Mouse (Mus musculus): ENCODE data around the gene Mn1. TPM values are rescaled to one million over a fixed set of nuclear protein-coding genes. Genes with fewer than 3 reads are reported as not detected.

Mn1 gene
- total RNA-seq, 2 experiments from 2014 or later: 16.7 to 20.5 TPM

DNA sequence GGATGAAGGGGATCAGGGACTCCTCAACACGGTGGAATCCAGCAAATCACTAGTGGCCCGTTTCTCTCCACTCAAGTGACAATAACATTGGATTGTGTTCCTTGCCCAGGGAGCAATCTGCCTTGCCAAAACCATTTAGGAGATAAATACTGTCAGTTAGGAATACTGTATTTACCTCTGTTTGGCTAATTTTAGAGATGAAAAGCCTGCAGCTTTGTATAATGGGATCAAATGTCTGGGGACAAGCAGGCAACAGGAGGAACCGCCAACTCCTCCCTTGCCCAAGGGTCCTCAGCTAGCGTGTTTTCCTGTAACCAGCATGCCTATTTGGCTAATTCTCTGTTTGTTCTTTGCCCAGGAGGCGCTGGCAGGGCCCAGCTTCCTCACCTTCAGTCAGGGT, 9.1 kb downstream of the Mn1 start:
- intact Hi-C loops (cut with DNase I): no loop called here
- DNase-seq (ENCODE audit: low spot score): no peak

DNA sequence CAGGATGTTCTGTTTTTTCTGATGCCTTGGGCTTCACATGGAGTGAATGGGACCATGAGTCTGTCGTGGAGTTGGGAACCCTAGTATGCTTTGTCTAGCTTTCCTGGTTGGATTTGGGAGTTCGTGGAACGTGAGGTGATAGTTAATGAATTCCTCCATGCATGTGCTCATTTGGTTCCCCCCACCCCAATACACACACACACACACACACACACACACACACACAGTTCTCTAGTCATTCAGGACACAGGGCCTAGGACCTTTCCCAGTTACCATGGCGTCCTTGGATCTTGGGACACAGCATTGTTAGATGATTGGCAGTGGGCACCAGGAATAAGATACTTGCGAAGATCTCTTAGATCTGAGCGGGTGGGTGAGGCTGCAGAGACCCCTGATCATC, 11.7 kb downstream of the Mn1 start:
- intact Hi-C loops (cut with DNase I): no loop called here
- DNase-seq (ENCODE audit: low spot score): no peak

DNA sequence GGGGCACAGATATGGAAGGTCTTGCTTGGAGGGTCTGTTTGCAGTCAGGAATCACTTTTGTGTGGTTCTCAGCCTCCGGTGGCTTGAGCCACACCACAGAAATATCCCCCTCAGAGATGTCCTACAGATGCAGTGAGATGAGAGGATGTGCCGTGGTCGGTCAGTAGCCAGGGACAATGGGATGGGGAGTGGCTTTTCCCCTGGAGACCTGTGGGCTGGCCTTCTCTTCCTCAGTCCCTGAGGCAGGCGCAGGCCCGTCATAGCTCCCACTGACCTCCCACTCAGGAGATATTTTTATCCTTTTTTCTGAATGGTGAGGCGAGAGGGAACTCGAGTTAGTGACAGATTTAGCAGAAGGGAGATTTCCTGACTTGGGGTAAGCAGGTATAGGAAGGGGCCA, 12.6 kb downstream of the Mn1 start:
- DNase-seq (ENCODE audit: low spot score): peak; percentile 34

DNA sequence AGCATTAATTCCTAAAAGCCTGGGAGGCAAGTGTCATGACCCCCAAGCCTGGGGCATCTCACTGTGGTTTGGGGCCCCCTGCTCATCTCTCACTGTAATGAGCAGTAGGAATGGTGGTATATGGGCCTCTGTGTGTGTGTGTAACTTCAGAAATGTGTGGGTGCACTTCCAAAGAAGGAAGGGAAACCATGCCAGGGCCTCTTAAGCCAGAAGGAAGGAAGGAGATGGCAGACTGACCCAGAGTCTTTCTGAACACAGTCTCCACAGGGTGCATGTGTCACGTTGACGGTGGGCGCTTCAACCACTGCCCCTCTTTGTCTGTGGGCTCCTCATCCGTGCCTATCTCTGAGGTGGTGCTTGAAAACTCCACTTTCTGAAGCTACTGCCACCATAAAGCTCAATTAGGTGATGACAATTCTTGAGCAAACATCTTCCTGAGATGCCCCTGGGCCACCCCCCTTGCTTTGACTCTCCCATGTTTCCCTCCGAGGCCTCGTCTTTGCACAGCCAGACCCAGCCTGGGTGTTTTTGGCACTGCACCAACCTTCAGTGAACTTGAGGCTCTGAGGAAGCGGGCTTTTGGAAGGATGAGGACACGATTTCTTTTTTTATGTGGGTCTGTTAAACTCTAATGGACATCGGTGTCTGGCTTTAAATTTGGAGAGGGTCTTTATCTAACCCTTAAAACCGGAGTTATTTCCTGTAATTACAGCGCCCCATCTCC, 14.0 kb downstream of the Mn1 start:
- no peak for DNase-seq (ENCODE audit: low spot score)
- intact Hi-C loops (cut with DNase I): no loop called here

More for the DNA sequence above, 12.6 kb downstream of the Mn1 start:
- intact Hi-C loops (cut with DNase I): no loop called here

DNA sequence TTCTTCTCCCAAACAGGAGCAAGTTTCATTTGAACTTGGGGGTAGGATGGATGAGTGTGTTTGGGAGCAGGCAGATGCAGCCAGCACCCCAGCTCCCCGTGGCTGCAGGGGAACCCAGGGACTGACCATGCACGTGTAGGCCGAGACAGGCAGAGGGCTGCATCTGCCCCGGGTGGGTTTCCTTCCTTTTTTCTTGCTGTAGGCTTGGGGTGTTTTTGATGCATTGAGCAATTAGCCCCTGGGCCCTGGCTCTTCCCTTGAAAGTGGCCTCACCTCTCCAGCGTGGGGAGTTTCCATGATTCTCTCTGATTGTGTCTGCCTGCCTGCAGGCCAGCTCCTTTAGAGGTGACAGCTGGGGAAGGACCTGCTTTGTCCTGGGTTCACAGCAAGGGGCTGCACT, 15.7 kb downstream of the Mn1 start:
- intact Hi-C loops (cut with DNase I): no loop called here
- DNase-seq (ENCODE audit: low spot score): no peak

DNA sequence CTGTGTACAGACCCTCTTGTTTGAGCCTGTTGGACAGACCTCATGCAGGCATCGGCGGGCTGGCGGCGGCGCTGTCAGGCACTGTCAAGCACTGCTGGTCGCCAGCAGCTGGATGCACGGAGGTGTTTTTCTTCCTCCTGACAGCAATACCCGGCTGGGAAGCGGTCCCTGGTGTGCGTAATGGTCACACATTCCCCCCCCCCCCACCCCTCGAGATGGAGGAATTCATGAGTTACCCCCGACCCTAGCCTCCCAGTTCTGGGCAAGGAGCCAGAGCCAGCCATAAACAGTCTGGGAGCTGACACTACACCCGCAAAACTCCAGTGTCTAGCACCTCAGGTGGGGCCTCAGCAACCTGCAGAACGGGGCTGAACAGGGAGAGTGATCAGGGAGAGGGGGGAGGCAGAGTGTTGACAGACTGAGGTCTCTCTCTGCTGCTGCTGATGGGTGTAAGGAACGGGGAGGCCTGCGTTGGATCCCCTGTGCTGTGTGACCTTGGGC, 17.2 kb downstream of the Mn1 start:
- DNase-seq (ENCODE audit: low spot score): no peak
- intact Hi-C loops (cut with DNase I): no loop called here

DNA sequence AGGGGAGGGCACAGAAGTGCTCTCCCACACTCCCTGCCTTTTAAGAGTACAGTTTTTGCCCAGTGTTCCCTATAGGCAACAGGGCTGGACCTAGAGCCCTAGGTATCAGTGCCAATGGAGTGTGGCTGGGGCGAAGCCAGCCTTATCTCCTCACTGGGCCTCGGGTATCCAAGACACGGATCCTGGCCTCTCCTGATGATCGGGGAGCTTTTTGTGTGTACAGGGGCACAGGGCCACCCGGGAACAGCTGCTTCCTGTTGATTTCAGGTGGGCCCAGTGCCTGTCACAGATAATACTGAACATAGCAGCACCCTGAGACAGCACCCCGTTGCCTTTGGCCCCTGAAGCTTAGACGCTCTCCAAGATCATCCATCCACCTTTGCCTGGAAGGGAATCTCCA, 19.1 kb downstream of the Mn1 start:
- DNase-seq (ENCODE audit: low spot score): no peak
- intact Hi-C loops (cut with DNase I): no loop called here

DNA sequence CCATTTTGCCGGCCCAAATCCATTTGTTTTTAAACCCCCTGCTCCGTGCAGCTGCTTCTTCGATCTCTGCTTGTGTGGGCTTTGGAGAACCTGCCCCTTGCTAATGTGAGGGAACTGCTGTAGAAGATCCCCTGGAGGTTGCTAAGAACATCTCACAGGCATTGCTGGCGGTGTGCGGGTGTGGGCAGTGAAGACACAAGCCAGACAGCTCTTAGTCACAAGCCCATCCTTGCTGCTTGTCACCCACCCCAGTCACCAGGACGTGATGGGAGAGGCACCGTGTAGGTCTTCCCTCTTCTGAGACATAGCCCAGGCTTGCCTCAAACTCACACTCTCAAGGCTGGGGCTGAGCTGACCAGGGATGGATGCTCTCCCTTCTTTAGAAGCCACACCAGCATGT, 20.0 kb downstream of the Mn1 start:
- no peak for DNase-seq (ENCODE audit: low spot score)
- intact Hi-C loops (cut with DNase I): no loop called here

DNA sequence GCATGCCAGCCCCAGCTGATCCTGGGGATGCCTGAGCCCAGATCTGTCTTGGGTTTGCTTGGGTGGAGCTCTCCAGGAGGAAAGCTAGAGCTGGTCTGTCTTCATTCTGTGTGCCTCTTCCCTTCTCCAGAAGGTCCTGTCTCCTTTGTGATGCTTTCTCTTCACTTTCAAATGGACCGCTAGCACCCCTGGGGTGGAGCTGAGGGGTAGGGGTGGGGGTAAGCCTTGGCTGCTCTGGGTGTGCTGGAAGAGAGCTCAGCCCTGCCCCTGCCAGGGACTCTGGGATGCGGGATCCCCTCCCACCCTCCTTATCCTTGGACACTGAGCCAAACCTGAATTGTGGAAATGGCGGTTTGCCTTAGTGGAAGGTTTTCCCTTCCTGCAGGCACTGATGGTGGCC, 21.2 kb downstream of the Mn1 start:
- no peak for DNase-seq (ENCODE audit: low spot score)
- intact Hi-C loops (cut with DNase I): no loop called here

DNA sequence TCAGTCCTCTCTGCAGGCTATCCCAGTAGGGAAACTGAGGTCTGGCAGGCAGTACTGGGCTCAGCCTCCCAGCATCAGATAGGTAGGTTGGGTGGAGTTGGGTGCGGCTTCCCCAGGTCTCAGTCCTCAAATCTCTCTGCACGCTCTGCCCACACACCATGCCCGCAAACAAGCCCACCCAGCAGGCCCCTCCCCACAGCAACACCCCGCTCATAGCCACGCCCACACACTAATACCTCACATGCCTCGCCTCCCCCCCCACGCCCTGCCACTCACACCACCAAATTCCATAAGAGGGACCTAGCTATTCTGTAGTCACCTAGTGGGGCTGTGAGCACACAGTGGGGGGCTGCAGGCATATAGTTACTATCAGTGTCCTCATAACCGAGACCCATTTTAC, 21.7 kb downstream of the Mn1 start:
- intact Hi-C loops (cut with DNase I): no loop called here
- no peak for DNase-seq (ENCODE audit: low spot score)

DNA sequence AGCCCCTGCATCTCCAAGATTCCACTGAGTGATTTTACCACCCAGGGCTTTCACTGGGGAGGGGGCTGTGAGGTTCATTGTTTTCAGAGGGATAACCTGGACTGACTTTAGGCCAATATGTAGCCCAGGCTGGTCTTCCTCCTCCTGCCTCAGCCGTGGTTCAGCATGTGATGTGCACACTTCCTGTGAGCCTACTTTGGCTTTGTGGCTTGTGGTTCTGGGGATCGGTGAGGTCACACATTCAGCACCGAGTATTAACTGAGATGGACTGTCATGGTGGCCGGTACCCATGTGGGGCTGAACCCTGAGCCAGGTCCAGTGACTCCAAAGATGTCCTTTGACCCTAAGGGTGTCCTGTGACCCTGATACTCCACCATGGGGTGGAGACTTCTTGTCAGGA, 23.1 kb downstream of the Mn1 start:
- no peak for DNase-seq (ENCODE audit: low spot score)
- intact Hi-C loops (cut with DNase I): no loop called here

DNA sequence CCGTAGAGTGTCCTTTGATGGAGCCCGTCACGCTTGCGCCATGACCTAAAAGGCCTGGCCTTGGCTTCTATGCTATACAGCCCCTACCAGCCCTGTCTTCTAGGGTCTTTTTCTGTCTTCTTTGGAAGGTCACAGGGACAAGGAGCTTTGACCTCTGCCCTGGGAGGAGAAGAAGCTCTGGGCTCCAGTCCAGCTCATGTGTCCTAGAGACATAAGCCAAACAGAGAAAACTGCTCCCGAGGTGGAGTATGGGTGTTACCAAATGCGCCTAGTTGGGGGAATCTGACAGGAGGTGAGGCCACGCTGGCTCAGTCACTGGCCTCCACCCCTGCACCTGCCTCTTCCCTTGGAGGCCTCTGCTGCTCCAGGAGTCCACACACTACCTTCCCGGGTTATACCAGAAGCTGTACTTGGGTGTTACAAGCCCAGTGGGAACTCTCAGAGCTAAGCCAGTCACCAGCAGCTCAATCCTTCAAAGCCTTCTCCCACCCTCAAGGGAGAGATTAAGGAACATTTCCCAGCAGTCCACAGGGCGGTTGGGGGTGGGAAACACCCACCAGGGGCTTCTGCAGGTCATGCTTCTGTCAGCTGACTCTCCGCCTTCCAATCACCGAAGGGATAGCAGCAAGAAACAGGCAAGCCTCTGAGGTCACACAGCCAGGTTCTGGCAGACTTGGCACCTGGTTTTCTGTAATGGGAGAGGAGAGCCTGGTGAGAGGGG, 25.1 kb downstream of the Mn1 start:
- no peak for DNase-seq (ENCODE audit: low spot score)
- intact Hi-C loops (cut with DNase I): no loop called here

DNA sequence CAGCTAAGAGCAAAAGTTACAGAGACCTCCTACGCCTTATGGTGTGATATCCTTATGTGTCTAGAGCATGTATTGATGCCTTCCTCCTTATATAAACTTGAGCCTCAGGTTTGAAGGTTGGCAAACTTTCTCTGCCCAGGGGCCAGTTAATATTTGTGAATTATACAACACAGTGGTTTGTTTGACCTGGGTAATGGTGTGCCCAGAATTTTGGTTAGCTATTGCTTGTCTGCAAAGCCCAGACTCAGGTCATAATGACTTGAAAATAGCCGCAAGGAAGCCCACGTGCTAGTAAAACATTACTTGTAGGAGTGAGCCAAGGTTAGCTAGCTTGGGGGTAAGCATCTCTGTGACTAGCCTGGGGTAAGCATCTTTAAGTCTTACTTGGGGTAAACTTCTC, 26.5 kb downstream of the Mn1 start:
- DNase-seq (ENCODE audit: low spot score): no peak
- intact Hi-C loops (cut with DNase I): no loop called here

DNA sequence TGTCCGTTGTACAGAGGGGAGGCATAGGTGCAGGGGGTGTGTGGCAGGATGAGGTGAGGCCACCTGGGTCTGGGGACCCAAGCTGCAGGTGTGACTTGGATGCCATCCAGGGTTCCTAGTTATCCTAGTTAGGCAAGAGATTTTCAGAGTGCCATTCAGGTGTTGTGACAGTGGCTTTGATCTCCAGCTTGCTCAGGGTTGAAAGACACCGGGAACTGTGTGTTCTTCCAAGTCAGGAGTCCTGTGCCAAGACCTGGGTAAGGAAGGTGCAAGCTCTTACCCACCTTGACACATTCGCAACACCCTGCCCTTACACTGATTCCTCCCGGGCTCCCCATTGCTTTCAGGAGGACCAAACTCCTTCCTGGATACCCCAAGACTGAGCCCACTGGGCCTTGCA, 27.2 kb downstream of the Mn1 start:
- no peak for DNase-seq (ENCODE audit: low spot score)
- intact Hi-C loops (cut with DNase I): no loop called here

DNA sequence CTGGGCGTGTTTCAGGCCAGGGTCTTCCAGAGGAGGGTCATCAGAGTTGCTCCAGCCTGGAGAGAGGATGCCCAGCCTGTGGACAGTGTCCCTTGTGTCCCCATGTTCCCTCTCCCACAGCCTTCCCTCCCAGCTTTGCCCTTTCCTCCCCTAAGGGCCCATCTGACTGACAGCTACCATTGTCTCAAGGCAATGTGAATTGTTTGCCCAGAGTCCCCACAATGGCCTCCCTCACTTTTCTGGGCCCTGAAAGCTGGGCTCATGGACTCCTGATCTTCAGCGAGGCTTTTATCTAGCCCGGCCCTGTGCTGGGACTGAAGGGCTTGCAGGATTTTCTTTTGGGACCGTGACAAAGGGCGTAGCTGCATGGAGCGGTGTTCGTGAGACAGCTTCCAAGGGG, 29.5 kb downstream of the Mn1 start:
- intact Hi-C loops (cut with DNase I): no loop called here
- DNase-seq (ENCODE audit: low spot score): no peak

DNA sequence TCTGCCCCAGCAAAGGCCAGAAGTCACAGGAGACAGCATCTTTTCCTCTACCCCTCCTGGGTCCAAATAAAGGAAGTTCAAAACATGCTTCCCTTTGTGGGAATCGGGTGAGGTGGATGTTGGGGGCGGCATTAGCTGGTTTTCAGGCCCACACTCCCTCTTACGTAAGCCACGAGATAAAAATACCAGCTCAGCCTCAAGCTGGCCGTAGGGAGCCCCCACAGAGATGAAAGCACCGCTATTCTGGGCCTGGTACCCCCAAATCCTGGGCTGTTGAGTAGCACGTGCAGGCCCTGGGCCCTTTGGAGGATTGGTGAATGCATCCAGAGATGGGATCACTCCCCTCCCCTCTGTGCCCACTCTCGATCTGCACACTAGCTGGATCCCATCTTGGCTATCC, 32.5 kb downstream of the Mn1 start:
- DNase-seq (ENCODE audit: low spot score): no peak
- intact Hi-C loops (cut with DNase I): no loop called here

DNA sequence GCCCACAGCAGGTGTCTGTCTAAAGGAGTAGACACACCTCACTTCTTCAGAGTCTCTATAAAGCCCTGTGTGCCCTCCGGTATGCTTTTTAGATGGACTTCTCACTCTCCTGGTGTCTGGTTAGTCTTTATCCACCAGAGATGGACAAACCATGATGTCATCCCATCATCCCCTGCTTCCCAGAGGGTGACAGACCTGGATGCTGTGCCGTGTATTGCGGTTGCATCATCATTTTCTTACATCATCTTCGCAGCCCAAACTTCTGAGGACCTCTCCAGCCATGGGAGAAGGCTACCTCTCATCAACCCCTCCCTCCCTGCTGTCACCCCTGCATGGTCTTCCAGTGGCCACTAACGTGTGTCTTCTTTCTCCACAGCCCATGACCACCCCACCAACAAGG, 37.1 kb downstream of the Mn1 start:
- intact Hi-C loops (cut with DNase I): no loop called here
- no peak for DNase-seq (ENCODE audit: low spot score)

DNA sequence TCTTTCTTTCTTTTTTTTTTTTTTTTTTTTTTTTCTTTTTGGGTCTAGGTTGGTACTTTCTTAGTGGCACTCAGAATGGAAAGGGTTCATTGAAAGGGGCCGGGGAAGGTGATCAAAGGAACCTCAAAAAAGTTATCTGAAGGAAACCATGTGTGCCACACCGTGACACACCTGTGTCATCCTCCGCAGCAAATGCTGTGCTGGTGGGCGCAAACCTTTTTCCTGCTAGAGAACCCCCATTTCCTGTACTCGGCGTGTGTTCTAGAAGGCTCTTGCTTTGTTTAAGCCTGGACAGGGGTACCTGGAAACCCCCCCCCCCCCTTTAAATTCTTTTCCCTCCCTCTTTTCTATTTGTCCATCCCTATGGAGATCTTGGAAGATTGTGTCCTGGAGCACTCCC, 37.7 kb downstream of the Mn1 start:
- DNase-seq (ENCODE audit: low spot score): no peak
- intact Hi-C loops (cut with DNase I): no loop called here

DNA sequence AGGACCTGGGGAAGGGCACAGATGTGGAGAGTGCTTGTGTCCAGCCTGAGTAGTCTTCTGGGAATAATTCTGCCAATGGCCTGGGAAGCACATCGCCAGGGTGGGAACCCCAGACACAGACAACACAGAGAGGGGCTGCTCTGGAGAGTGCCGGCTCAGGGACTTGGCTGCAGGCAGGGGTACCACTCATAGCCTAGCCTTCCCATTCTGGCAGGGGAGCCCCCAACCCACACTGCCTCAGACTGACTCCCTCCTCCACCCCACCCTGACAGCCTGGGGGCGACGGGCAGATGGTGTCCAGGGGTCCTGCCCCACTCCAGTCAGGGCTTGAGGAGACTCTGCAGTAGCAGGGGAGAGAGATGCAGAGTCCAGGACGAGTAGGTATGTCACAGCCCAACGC, 41.5 kb downstream of the Mn1 start:
- intact Hi-C loops (cut with DNase I): no loop called here
- DNase-seq (ENCODE audit: low spot score): no peak

DNA sequence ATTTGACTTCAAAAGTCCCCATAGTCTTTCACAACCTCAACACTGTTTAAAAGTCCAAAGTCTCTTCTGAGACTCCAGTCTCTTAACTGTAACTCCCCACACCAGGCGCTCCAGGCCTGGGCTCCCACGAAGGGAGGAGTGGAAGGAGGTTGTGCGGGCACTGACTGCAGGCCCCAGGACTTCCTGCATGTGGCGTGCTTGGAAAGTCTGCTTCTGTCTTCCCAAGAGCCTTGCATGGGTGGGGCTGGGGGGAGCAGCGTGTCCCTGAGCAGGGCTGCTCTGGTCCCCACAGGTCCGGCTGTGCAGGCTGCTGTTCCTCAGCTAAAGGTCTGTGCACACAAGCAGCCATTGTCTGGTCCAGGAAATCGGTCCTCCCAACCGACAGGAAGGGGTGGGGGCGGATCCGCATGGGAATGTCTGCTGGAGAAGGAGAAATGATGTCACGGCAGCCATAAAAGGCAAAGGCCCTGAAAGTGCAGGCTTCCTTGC, 48.7 kb downstream of the Mn1 start:
- intact Hi-C loops (cut with DNase I): loop anchor here (2.0 to 5.0 kb wide), 2 partner anchors 49 to 211 kb away; partner anchors contain the start of gene Mn1
- peak; percentile 73 for DNase-seq (ENCODE audit: low spot score)

DNA sequence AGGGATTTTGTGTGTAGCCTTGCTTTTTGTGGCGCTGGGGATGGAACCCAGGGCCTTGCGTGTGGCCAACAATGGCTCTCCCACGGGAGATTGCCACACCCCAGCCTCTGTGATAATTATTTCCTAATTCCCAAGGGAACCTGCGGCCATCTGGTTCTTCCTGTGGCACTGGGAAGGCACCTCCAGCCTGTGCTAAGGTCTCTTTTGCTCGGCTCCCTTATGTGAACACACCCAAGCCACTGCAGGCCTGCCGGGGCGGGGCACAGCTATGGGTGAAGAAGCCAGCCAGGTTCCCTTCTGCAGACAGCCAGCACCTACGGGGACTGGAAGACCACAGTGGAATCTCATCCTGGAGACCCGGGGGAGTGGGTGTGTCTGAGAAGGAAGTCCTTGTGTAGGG, 49.3 kb downstream of the Mn1 start:
- intact Hi-C loops (cut with DNase I): loop anchor here (2.0 to 5.0 kb wide), 2 partner anchors 50 to 211 kb away; partner anchors contain the start of gene Mn1
- DNase-seq (ENCODE audit: low spot score): peak; percentile 6

All from heart, postnatal 25 days (tissue).